Mouse (Mus musculus) testis, adult 2 months (tissue): ENCODE measurements at regions not wholly inside any gene's neighbourhood (a gene's known extent, or its start where the extent isn't known, plus 50 kb on each side); places are given as distances from the start of the nearest gene placed in this dataset.
A peak's percentile ranks its signal among the peaks of the same experiment; 100 is the strongest.

Experiments used
- H3K27ac ChIP-seq: fragments of 200-500 bp; 2 replicates; pipeline ENCODE4 v1.5.1; 2012; ENCODE audit warnings: low read depth, low read length; ENCODE audit not compliant: control insufficient read depth, insufficient read depth
- H3K27me3 ChIP-seq: fragments of 200-500 bp; 2 replicates; pipeline ENCODE4 v1.6.1; 2012; ENCODE audit warnings: mild to moderate bottlenecking, low read length, moderate library complexity; ENCODE audit not compliant: control insufficient read depth, insufficient read depth
- H3K36me3 ChIP-seq: fragments of 200-500 bp; 2 replicates; pipeline ENCODE4 v1.6.1; 2012; ENCODE audit warnings: mild to moderate bottlenecking, low read length; ENCODE audit not compliant: control insufficient read depth, insufficient read depth
- H3K4me1 ChIP-seq: fragments of 200-500 bp; 2 replicates; pipeline ENCODE4 v1.6.1; 2012; ENCODE audit warnings: low read length; ENCODE audit not compliant: control insufficient read depth, insufficient read depth
- H3K4me3 ChIP-seq: fragments of 200-500 bp; 2 replicates; pipeline ENCODE4 v1.5.1; 2012; ENCODE audit warnings: low read depth, mild to moderate bottlenecking, low read length, moderate library complexity, mixed read lengths; ENCODE audit not compliant: control insufficient read depth
- CTCF ChIP-seq: fragments of 200-500 bp; IDR thresholded peaks from 2 replicates; pipeline ENCODE4 v1.5.1; 2012; ENCODE audit warnings: low read depth, mild to moderate bottlenecking, inconsistent platforms, low read length, moderate library complexity; ENCODE audit not compliant: control insufficient read depth, insufficient read depth, insufficient replicate concordance
- POLR2A ChIP-seq: fragments of 200-500 bp; IDR thresholded peaks from 2 replicates; pipeline ENCODE4 v1.6.1; 2012; ENCODE audit warnings: low read depth, mild to moderate bottlenecking, inconsistent platforms, low read length, moderate library complexity; ENCODE audit not compliant: control insufficient read depth

DNA sequence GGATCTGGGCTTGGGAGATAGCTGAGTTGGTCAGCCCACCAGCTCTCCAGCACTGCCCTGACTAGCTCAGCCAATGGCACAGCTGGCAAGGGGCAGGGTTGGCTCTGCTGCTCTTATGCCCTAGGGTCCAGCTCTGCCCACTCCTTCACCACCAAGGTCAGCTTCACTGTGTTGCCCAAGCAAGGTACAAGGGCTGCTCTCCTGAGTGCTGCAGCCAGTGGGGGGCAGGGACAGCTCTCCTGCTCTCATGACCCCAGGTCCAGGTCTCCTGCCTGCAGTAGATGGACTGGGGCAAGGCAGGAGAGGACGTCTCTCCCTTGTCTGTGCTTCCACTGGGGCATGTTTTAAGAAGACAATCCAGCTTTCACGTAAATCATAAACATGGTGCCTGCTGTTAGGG lies 80.4 kb upstream of the Spaca7 start:
- TF ChIP-seq POLR2A, result no peak
- TF ChIP-seq CTCF, result no peak
- no peak overlapping the region for H3K27ac ChIP-seq
- H3K36me3 ChIP-seq, result no peaks in the 10 kb centered on the region
- no peaks in the 10 kb centered on the region for H3K4me1 ChIP-seq
- H3K4me3 ChIP-seq, result no peak overlapping the region
- no peaks in the 10 kb centered on the region for H3K27me3 ChIP-seq

DNA sequence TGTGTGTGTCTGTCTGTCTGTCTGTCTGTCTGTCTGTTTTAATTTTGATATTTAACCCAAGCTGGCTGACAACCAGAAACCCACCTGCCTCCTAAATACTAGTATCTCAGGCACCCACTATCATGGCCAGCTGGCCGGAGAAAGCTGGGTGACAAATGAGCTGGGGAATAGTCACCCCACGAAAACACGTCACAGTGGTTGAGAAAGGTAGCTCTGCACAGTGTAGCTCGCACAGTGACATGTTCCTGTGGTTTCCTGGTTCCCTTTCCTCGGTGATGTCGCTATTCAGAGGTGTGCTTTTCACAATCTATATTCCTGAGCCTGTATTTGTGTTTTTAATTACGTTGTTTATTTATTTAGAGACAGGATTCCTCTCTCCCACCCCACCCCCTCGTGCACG lies 78.3 kb upstream of the Spaca7 start:
- Histone ChIP-seq H3K27ac (no peak overlapping the region), H3K36me3 (no peaks in the 10 kb centered on the region), H3K27me3 (no peaks in the 10 kb centered on the region), H3K4me1 (no peaks in the 10 kb centered on the region), H3K4me3 (no peak overlapping the region)
- TF ChIP-seq POLR2A (no peak), CTCF (no peak)

DNA sequence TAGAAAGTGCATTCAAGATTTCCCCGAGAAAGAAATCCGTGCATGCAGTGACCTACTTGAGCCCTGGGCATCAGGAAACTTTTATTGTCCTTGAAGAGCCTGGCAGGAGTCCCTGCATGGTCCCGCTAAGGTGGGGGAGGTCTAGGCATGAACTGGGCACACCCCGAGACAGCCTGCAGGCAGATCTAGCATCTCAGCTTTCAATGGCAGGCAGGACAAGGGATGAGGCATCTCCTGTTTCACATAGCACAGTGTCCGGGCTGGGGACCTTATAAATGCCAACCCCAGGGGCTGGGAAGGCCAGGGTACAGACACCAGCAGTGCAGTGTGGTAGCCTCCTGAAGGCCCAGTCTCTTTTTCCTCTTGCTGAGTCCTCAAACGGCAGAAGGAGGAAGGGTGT lies 75.4 kb upstream of the Spaca7 start:
- peaks cover 4% of the 10 kb centered on the region for H3K4me1 ChIP-seq

DNA sequence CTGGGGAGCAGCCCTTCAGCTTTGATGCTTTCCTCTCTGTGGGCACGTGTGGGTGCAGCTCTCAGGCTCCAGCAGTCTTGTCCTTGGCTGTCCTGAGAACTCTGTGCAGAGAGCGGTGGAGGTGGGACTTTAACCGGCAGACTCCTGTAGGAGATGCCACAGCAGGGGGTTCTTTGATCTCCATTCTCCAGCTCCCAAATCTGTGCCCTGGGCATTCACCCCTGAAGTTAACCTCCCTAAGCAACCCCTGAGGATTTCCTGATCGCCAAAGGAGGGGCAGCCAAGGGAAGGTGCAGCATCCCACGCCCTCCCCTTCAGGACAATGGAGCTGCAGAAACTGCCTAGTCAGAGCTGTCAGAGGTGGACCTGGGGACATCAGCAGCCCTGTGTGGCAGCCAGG lies 73.2 kb upstream of the Spaca7 start:
- Histone ChIP-seq H3K4me3 (no peak overlapping the region), H3K36me3 (no peaks in the 10 kb centered on the region), H3K27me3 (no peaks in the 10 kb centered on the region), H3K27ac (no peak overlapping the region), H3K4me1 (peaks cover 5% of the 10 kb centered on the region)
- TF ChIP-seq CTCF (no peak), POLR2A (no peak)

More for the DNA sequence above, 75.4 kb upstream of the Spaca7 start:
- no peak overlapping the region for H3K27ac ChIP-seq
- TF ChIP-seq CTCF (no peak), POLR2A (no peak)
- no peak overlapping the region for H3K4me3 ChIP-seq
- H3K36me3 ChIP-seq, result no peaks in the 10 kb centered on the region
- no peaks in the 10 kb centered on the region for H3K27me3 ChIP-seq

DNA sequence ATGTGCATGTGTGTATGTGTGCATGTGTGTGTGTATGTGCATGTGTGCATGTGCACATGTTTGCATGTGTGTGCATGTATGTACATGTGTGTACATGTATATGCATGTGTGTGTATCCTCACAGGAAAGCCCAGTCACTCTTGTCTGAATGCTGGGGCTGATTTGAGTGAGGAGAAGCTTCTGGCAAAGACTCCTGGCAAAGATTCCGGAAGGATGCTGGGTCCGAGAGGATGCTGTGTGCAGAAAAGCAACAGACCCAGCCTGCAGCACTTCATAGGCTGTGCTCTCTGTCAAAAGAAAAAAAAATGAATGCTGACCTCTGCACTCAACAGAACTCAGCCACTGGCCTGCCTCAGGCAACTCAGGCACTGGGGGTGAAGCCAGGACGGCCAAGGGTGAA lies 72.5 kb upstream of the Spaca7 start:
- Histone ChIP-seq H3K27me3 (no peaks in the 10 kb centered on the region), H3K27ac (no peak overlapping the region), H3K4me3 (no peak overlapping the region), H3K36me3 (no peaks in the 10 kb centered on the region), H3K4me1 (peaks cover 5% of the 10 kb centered on the region)
- TF ChIP-seq POLR2A, result no peak
- TF ChIP-seq CTCF, result no peak

DNA sequence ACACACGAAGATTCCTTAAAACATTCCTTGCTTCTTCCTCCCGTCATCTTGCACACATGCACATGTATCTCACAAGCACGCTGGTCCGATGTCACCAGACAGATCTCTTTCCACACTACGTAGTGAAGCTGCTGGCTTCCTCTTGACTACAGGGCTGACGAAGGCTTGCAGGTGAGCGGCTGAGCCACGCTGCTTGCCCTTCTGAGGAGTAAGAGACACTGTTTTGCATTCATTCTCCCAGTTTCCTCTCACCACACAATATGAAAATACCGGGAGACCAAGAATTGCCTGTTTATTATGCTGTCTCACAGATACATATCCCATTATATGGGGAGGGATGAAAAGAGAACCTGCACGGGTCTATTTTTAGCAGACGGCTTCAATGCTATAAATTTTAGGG lies 71.0 kb upstream of the Spaca7 start:
- TF ChIP-seq CTCF (no peak), POLR2A (no peak)
- Histone ChIP-seq H3K27me3 (no peaks in the 10 kb centered on the region), H3K4me3 (peak overlapping the region; percentile 49), H3K36me3 (no peaks in the 10 kb centered on the region), H3K27ac (no peak overlapping the region), H3K4me1 (peaks cover 5% of the 10 kb centered on the region)

DNA sequence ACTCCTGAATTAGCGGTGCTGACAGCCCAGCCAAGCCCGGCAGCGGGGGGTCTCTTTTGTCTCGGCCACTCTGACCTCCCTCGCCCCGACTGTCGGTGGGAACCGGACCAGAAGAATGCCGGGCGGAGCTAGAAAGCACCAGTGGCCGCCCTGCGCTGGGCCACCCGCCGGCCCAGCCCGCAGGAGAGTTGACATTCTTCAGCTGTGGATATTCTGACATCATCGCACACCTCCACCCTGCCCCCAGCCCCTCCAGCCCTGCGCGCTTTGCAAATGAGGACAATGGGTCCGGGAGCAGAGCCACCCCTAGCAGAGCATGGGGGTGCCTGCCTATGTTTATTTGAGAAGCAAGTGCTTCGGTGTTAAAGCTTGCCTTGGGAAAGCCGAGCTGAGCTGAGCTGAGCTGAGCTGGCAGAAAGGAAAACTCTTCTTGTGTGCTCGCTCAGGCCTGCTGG lies 70.5 kb upstream of the Spaca7 start:
- Histone ChIP-seq H3K36me3 (no peaks in the 10 kb centered on the region), H3K27ac (no peak overlapping the region), H3K27me3 (no peaks in the 10 kb centered on the region), H3K4me3 (peak overlapping the region; percentile 49), H3K4me1 (peaks cover 5% of the 10 kb centered on the region)
- TF ChIP-seq CTCF (no peak), POLR2A (no peak)

DNA sequence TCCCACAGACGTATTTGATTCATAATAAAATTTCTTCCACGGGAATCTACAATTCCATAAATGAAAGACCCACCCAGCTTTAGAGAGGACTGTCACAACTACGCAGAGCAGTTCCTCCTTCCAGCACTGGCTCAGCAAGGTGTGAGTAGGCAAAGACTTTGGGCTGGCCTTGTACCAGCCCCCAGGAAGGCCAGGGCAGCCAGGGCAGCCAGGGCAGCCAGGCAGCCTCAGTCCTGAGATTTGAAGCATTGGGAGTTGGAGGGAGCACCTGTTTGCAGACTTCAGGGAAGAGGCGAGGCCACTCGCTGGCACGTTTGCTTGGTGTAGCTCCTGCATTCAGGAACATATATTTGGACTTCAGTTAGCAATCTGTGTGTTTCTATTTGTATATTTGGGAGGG lies 70.0 kb upstream of the Spaca7 start:
- no peak for TF ChIP-seq POLR2A
- TF ChIP-seq CTCF, result no peak

More for the DNA sequence above, 70.0 kb upstream of the Spaca7 start:
- no peaks in the 10 kb centered on the region for H3K27me3 ChIP-seq
- peaks cover 5% of the 10 kb centered on the region for H3K4me1 ChIP-seq
- peak overlapping the region; percentile 49 for H3K4me3 ChIP-seq
- no peaks in the 10 kb centered on the region for H3K36me3 ChIP-seq
- no peak overlapping the region for H3K27ac ChIP-seq
